Mouse (Mus musculus) mouse trophoblast stem cell (cell line): ENCODE measurements around the gene Prph.

Experiments
- in situ Hi-C, 2 experiments: fragments of 300-500 bp; cut with MseI, MboI; formaldehyde crosslinking; loops; 2 replicates in 1 of 2; 3 replicates in 1 of 2; pipeline ENCODE4 v1.15.1; 2025

The Prph gene

DNA sequence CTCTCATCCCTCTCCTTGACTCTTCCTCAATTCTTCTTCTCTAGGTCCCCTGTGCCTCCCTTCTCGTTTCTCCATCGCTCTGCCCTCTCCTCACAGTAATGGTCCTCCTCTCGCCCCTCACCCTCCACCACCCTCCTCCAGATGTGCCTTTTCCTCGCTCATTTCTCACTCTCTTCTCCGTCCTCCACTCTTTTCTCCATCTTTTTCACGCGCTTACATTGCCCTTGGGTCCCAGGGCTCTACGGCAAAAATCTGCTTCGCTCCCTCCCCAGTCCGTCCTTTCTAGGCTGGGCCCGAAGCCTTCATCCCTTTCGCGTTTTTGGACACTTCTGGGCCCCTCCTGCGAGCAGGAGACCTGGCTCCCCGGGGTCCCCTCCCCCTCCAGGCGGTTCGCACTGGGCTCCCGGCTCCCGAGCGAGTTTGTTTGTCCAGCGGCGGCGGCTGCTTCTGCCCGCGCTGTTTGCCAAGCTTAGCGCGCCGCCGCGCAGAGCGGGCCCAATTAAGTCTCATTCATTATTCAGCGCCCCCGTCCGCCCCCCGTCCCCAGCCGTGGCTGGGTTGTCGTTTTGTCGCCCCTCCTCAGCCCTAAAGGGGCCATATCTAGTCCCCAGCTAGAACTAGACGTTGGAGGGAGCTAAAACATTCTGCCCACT lies 43.0 kb downstream of the Prph start:
- in situ Hi-C loops: no loop called here

- in situ Hi-C loops: no loop called here
Observed at GRCm38 (mm10) chr15:99098493-99098861, 43.5 kb downstream of the Prph start.

DNA sequence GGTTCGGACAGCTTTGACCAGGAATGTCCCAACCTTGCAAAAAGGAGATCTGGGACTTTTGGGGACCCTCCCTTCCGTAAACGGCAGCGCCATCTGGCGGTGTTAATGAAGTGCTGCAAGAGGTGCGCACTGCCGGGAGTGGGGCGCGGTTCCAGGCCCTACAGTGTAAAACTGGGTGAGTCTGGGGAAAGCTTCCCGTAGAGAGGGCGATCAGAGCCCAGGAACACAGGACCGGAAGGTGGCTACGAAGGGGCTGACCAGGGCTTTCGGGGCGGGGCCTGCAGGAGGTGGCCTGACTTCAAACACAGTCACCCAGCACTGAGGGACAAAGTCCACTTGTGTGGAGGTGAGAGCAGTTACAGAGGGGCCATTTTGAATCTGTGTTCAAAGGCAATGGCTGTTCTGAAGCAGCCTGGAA lies 44.2 kb downstream of the Prph start:
- in situ Hi-C loops: no loop called here

- in situ Hi-C loops: no loop called here
Observed at GRCm38 (mm10) chr15:99099984-99100383, 45.0 kb downstream of the Prph start.

GRCm38 (mm10) chr15:99105238-99105637 lies 50.3 kb downstream of the Prph start:
- in situ Hi-C loops: no loop called here

DNA sequence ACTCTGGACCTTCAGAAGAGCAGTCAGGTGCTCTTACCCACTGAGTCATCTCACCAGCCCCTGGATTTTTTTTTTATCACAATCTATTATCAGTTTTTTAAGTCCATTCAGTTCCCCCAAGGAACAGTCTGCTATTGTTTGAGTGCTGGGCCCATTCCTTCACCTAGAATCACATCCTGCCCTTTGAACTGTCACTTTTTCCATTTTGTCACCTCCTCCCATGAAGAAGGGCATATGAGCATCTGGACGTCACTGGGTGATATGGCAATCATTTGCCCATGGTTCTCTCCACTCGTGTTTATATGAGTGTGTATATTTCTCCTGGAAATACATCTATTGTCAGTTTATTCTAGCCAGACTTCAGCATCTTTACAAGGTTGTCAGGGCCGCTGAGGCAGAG lies 52.9 kb downstream of the Prph start:
- in situ Hi-C loops: no loop called here
